Mouse (Mus musculus): ENCODE results near the gene Fbxo8.

Fbxo8 gene

GRCm38 (mm10) chr8:56614235-56614634 is 63.3 kb downstream of the Fbxo8 start:
- DNase-seq (ENCODE audit: low spot score): no peak

- peak; percentile 84 for DNase-seq (ENCODE audit: low spot score)
These were observed 64.1 kb downstream of the Fbxo8 start for GRCm38 (mm10) chr8:56615005-56615404.

- no peak for DNase-seq (ENCODE audit: low spot score)
These were observed 65.4 kb downstream of the Fbxo8 start for GRCm38 (mm10) chr8:56616260-56616659.

GRCm38 (mm10) chr8:56617271-56617670 is 66.4 kb downstream of the Fbxo8 start:
- DNase-seq (ENCODE audit: low spot score): no peak

GRCm38 (mm10) chr8:56619056-56619455 is 68.2 kb downstream of the Fbxo8 start:
- no peak for DNase-seq (ENCODE audit: low spot score)

- DNase-seq (ENCODE audit: low spot score): no peak
These were observed 68.7 kb downstream of the Fbxo8 start for GRCm38 (mm10) chr8:56619571-56619970.

- DNase-seq (ENCODE audit: low spot score): no peak
These were observed 69.8 kb downstream of the Fbxo8 start for GRCm38 (mm10) chr8:56620691-56621090.

GRCm38 (mm10) chr8:56621093-56621492 is 70.2 kb downstream of the Fbxo8 start:
- no peak for DNase-seq (ENCODE audit: low spot score)

- DNase-seq (ENCODE audit: low spot score): peak; percentile 51
These were observed 71.7 kb downstream of the Fbxo8 start for GRCm38 (mm10) chr8:56622470-56623024.

GRCm38 (mm10) chr8:56623346-56623745 is 72.5 kb downstream of the Fbxo8 start:
- no peak for DNase-seq (ENCODE audit: low spot score)

- peak; percentile 59 for DNase-seq (ENCODE audit: low spot score)
These were observed 78.3 kb downstream of the Fbxo8 start for GRCm38 (mm10) chr8:56629160-56629559.

GRCm38 (mm10) chr8:56639277-56639676 is 88.4 kb downstream of the Fbxo8 start:
- peak; percentile 73 for DNase-seq (ENCODE audit: low spot score)

Measured in MN1 (cell line).